Mouse (Mus musculus): ENCODE data around the gene Pygb.

The Pygb gene

GRCm38 (mm10) chr2:150844798-150845197 lies 58.3 kb downstream of the Pygb start:
- no peak for DNase-seq

- DNase-seq = no peak
Measured at GRCm38 (mm10) chr2:150847436-150847995, 61.0 kb downstream of the Pygb start.

- no peak for DNase-seq
Measured at GRCm38 (mm10) chr2:150851251-150851650, 64.7 kb downstream of the Pygb start.

GRCm38 (mm10) chr2:150855186-150855585 lies 68.7 kb downstream of the Pygb start:
- no peak for DNase-seq

GRCm38 (mm10) chr2:150858724-150859487 lies 72.4 kb downstream of the Pygb start:
- peak; percentile 48 for DNase-seq

- no peak for DNase-seq
Measured at GRCm38 (mm10) chr2:150859709-150860470, 73.4 kb downstream of the Pygb start.

- DNase-seq = no peak
Measured at GRCm38 (mm10) chr2:150861128-150861527, 74.6 kb downstream of the Pygb start.

GRCm38 (mm10) chr2:150867021-150867420 lies 80.5 kb downstream of the Pygb start:
- no peak for DNase-seq

GRCm38 (mm10) chr2:150869446-150869845 lies 82.9 kb downstream of the Pygb start:
- no peak for DNase-seq

GRCm38 (mm10) chr2:150874508-150874907 lies 88.0 kb downstream of the Pygb start:
- DNase-seq = no peak

- no peak for DNase-seq
Measured at GRCm38 (mm10) chr2:150875226-150875625, 88.7 kb downstream of the Pygb start.

GRCm38 (mm10) chr2:150877561-150877960 lies 91.0 kb downstream of the Pygb start:
- peak; percentile 24 for DNase-seq

All from kidney, postnatal 14 days (tissue).